Comparison of ENCODE assay signal across 1 mouse cellular context in the genomic region with DNA sequence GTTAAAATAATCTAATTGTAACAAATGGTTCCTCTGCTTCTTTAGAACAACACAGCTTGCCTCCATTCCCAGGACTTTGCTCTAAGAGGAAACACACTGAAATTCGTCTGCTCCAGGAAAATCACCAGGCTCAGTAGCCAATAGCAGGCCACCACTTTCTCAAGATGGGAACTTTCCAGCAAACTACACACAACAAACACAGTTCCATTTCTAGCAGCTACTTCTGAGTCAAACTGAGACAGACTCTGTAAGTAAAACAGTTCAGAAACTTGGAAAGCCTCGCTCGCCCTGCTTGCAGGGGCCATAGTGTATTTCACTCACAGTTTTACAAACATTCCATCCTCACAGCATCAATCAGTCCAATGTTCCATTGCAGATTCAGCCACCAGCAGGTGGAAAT.
TF ChIP-seq lines count a peak whose summit lies in the region.

No protein-coding gene starts in this region.

TF ChIP-seq in CH12.LX, 34 proteins besides CTCF, POLR2A, EP300 and RAD21 (continued from another document):
- TF ChIP-seq MEF2A (IDR thresholded peaks at IDR 0.05; ENCODE audit: borderline replicate concordance, low read depth, low read length) (peak; percentile 85), MAFK (IDR thresholded peaks at IDR 0.05; ENCODE audit: insufficient replicate concordance, low read length) (no peak), ZMIZ1 (IDR thresholded peaks at IDR 0.05; ENCODE audit: low read depth, low read length) (no peak), IRF4 (IDR thresholded peaks at IDR 0.05; ENCODE audit: low read depth, low read length) (peak; percentile 92), E2F4 (IDR thresholded peaks at IDR 0.05; ENCODE audit: insufficient replicate concordance, low read depth, low read length) (no peak), SIN3A (IDR thresholded peaks at IDR 0.05; ENCODE audit: low read length) (peak; percentile 74; the same call in 1 of the 2 replicates), USF2 (conservative IDR thresholded peaks at IDR 0.05; ENCODE audit: low read depth, low read length) (no peak), NRF1 (IDR thresholded peaks at IDR 0.05; ENCODE audit: low read depth, low read length) (no peak), CHD1 (IDR thresholded peaks at IDR 0.05; ENCODE audit: low read depth, low read length) (no peak), USF1 (IDR thresholded peaks at IDR 0.05; ENCODE audit: low read depth, low read length) (no peak), ELF1 (IDR thresholded peaks at IDR 0.05; ENCODE audit: low read depth, low read length) (no peak), JUND (conservative IDR thresholded peaks at IDR 0.05; ENCODE audit: low read depth, low read length) (peak; percentile 83), ZNF384 (IDR thresholded peaks at IDR 0.05; ENCODE audit: low read depth, low read length) (no peak), PAX5 (IDR thresholded peaks at IDR 0.05; ENCODE audit: low read length) (no peak), CHD2 (IDR thresholded peaks at IDR 0.05; ENCODE audit: low read length) (no peak), ZKSCAN1 (IDR thresholded peaks at IDR 0.05; ENCODE audit: borderline replicate concordance, low read depth, low read length) (no peak), POLR2AphosphoS2 (IDR thresholded peaks at IDR 0.05; ENCODE audit: low read depth, low read length) (no peak), UBTF (IDR thresholded peaks at IDR 0.05; ENCODE audit: low read depth, low read length) (no peak), SMC3 (IDR thresholded peaks at IDR 0.05; ENCODE audit: low read depth, low read length) (no peak), MYC (IDR thresholded peaks at IDR 0.05; ENCODE audit: low read depth, low read length) (no peak), ETS1 (conservative IDR thresholded peaks at IDR 0.05; ENCODE audit: low read depth, low read length) (peak; percentile 24; the same call in 1 of the 2 replicates), BHLHE40 (IDR thresholded peaks at IDR 0.05; ENCODE audit: low read depth, low read length) (0 out of 2 replicates have a peak, but pooled peaks have one; percentile 22), RCOR1 (conservative IDR thresholded peaks at IDR 0.05; ENCODE audit: low read depth, low read length) (no peak), KAT2A (IDR thresholded peaks at IDR 0.05; ENCODE audit: insufficient replicate concordance, low read length) (no peak), MXI1 (IDR thresholded peaks at IDR 0.05; ENCODE audit: low read depth, low read length) (no peak), GABPA (IDR thresholded peaks at IDR 0.05; ENCODE audit: insufficient replicate concordance, low read depth, low read length) (no peak)
TF ChIP-seq in CH12.LX: peak in this region for 8.
